Mouse (Mus musculus) kidney, postnatal 0 days (tissue): ENCODE data around the gene Cdk5r2. TPM values are rescaled to one million over a fixed set of nuclear protein-coding genes. Genes with fewer than 3 reads are reported as not detected.
A peak's percentile ranks its signal among the peaks of the same experiment; 100 is the strongest.

Experiments used
- ATAC-seq: fragments of 200-750 bp; cut with Nextera tagmentation; replicated peaks from 2 replicates; pipeline ENCODE4 v1.8.0; 2017; ENCODE audit warnings: low read depth, moderate number of reproducible peaks, moderate TSS enrichment, moderate library complexity; ENCODE audit not compliant: low FRiP score
- DNase-seq: peaks from one replicate; pipeline ENCODE4 v3.0.0-alpha.2; 2016; ENCODE audit warnings: low spot score
- H3K27ac ChIP-seq: fragments of 300-500 bp; sonication (generic); 2 replicates; pipeline ENCODE4 v1.5.1; 2014; ENCODE audit warnings: mild to moderate bottlenecking
- H3K27me3 ChIP-seq: fragments of 300-500 bp; sonication (generic); 2 replicates; pipeline ENCODE4 v1.6.1; 2014; ENCODE audit warnings: low read length, mixed read lengths; ENCODE audit not compliant: insufficient read depth
- H3K36me3 ChIP-seq: fragments of 300-500 bp; sonication (generic); 2 replicates; pipeline ENCODE4 v1.6.1; 2014; ENCODE audit warnings: low read length, mixed read lengths; ENCODE audit not compliant: insufficient read depth
- H3K4me1 ChIP-seq: fragments of 300-500 bp; sonication (generic); replicated peaks from 2 replicates; pipeline ENCODE4 v1.6.1; 2014; ENCODE audit warnings: antibody characterized with exemption, low read length, mixed read lengths; ENCODE audit not compliant: insufficient read depth
- H3K4me2 ChIP-seq: fragments of 300-500 bp; sonication (generic); 2 replicates; pipeline ENCODE4 v1.6.1; 2014; ENCODE audit warnings: mild to moderate bottlenecking, low read length, moderate library complexity, mixed read lengths
- H3K4me3 ChIP-seq: fragments of 300-500 bp; sonication (generic); replicated peaks from 2 replicates; pipeline ENCODE4 v1.5.1; 2014; ENCODE audit warnings: low read depth, low read length
- H3K9ac ChIP-seq: fragments of 300-500 bp; sonication (generic); 2 replicates; pipeline ENCODE4 v1.6.1; 2014; ENCODE audit warnings: low read depth, low read length
- H3K9me3 ChIP-seq: fragments of 300-500 bp; sonication (generic); replicated peaks from 2 replicates; pipeline ENCODE4 v1.6.1; 2016; ENCODE audit warnings: low read length, inconsistent platforms, mixed read lengths
- CTCF ChIP-seq: IDR thresholded peaks from 2 replicates; pipeline ENCODE4 v1.5.1; 2016; ENCODE audit warnings: antibody characterized with exemption, low read depth, mild to moderate bottlenecking, moderate library complexity
- WGBS: fragments of 180-500 bp; shearing (Covaris S2); extraction: QIAGEN DNeasy Blood & Tissue Kit; methylation state at CpG from one replicate; pipeline ENCODE4 v1.1.7; 2014; 5-methylcytosine and 5-hydroxymethylcytosine counted together
- polyA plus RNA-seq: library from polyadenylated mRNA; unstranded; fragments of >200 nt; fragmentation: Nextera tagmentation; extraction: Ambion mirVana; gene quantifications from 2 replicates; pipeline ENCODE4 v1.2.1, GENCODE M21; 2015

Gene Cdk5r2
- polyA plus RNA-seq, 1 experiment from 2014 or later: not detected

DNA sequence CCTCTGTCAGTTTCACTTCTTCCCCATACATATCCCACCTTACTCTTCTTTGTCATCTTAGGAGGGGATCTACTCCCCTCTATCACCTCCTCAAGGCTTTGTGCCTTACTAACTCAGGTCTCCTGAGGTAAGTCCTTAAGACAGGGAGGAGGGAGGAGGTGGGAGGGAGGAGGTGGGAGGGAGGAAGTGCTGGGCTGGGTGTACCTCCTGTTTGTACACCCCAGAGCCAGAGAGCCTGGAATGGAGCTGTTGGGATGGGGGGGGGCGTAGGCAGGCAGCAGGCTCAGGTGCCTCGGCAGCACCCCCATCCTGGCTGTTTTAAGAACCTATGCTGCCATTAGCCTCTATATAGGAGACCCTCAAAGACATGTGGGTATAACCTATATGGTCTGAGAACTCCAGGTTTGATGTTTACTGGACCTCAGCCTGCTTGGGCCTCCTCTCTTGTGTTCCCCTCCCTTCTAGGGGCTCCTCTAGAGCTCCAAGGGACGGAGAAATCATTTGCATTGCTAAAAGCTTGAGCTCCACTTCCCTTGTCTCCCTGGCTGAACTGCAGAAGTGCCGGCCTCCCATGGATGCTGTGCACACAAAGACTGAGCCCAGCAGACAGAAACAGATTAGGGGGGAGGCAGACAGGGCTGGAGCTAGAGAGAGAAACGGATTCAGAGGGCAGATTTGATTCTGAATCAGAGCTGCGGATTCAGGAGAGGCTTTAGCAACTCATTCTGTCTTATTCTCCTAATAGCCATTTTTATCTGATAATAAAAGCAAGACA, 3.5 kb upstream of the Cdk5r2 start:
- WGBS: 17% methylated on average over 6 of the region's 6 CpGs
- H3K4me1 ChIP-seq: peaks cover 6% of the 10 kb centered on the region
- ATAC-seq (no peak), DNase-seq (no peak)
- H3K4me3 ChIP-seq: no peak overlapping the region
- H3K27me3 ChIP-seq: peaks cover 33% of the 10 kb centered on the region
- H3K36me3 ChIP-seq: no peaks in the 10 kb centered on the region
- no peak overlapping the region for H3K27ac ChIP-seq
- H3K9ac ChIP-seq: no peak overlapping the region
- no peaks in the 10 kb centered on the region for H3K9me3 ChIP-seq
- H3K4me2 ChIP-seq: no peak overlapping the region
- no peak for TF ChIP-seq CTCF

GRCm38 (mm10) chr1:74855156-74855555, 422 bp downstream of the Cdk5r2 start:
- Histone ChIP-seq H3K27me3 (peaks cover 66% of the 10 kb centered on the region), H3K27ac (no peak overlapping the region), H3K4me1 (peaks cover 12% of the 10 kb centered on the region), H3K9ac (no peak overlapping the region), H3K36me3 (no peaks in the 10 kb centered on the region), H3K4me3 (peak overlapping the region; percentile 47), H3K9me3 (no peaks in the 10 kb centered on the region), H3K4me2 (peak overlapping the region; percentile 72)
- DNase-seq: no peak
- no peak for ATAC-seq
- WGBS: under 1% methylated on average over 48 of the region's 48 CpGs
- no peak for TF ChIP-seq CTCF

DNA sequence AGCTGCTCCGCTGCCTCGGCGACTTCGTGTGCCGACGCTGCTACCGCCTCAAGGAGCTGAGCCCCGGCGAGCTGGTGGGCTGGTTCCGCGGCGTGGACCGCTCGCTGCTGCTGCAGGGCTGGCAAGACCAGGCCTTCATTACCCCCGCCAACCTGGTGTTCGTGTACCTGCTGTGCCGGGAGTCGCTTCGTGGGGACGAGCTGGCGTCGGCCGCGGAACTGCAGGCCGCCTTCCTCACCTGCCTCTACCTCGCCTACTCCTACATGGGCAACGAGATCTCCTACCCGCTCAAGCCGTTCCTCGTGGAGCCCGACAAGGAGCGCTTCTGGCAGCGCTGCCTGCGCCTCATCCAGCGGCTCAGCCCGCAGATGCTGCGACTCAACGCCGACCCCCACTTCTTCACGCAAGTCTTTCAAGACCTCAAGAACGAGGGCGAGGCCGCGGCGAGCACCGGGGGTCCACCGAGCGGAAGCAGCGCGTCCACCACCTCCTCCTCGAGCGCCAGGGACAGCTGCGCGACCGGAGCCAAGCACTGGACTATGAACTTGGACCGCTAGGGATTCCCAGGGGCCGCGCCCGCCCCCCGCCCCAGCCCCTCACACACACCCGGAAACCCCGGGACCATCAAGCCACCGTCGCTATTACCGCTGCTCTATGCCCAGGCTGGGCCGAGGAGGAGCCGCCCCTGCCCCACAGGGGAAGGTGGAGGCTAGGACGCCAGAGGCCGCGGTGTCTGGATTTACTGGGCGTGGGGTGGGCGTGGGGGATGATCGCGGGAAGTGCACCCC, 1.1 kb downstream of the Cdk5r2 start:
- DNase-seq: no peak
- WGBS: under 1% methylated on average over 66 of the region's 74 CpGs

DNA sequence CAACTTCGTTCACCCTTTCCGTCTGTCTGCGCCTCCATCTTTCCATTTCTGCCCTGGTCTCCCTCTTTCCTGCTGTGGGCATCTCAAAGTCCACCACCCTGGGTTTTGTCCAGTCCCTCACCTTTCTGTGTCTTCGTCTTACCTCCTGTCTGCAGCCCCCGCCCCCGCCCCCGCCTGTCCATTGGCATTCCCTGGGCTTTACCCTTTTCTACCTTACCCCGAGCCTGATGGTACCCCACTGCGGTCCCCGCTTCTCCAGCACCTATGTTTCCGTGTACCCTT, 1.6 kb downstream of the Cdk5r2 start:
- H3K27ac ChIP-seq: no peak overlapping the region
- 3% methylated on average over 11 of the region's 11 CpGs for WGBS
- DNase-seq (no peak), ATAC-seq (no peak)
- TF ChIP-seq CTCF: no peak
- no peak overlapping the region for H3K4me2 ChIP-seq
- H3K4me3 ChIP-seq: no peak overlapping the region
- H3K4me1 ChIP-seq: peaks cover 12% of the 10 kb centered on the region
- no peak overlapping the region for H3K9ac ChIP-seq
- H3K36me3 ChIP-seq: no peaks in the 10 kb centered on the region
- H3K9me3 ChIP-seq: no peaks in the 10 kb centered on the region
- H3K27me3 ChIP-seq: peaks cover 56% of the 10 kb centered on the region

More for the DNA sequence above, 1.1 kb downstream of the Cdk5r2 start:
- H3K36me3 ChIP-seq: no peaks in the 10 kb centered on the region
- H3K4me2 ChIP-seq: peak overlapping the region; percentile 72
- peaks cover 12% of the 10 kb centered on the region for H3K4me1 ChIP-seq
- peaks cover 60% of the 10 kb centered on the region for H3K27me3 ChIP-seq
- no peak for TF ChIP-seq CTCF
- peak overlapping the region; percentile 47 for H3K4me3 ChIP-seq
- H3K9ac ChIP-seq: no peak overlapping the region
- H3K9me3 ChIP-seq: no peaks in the 10 kb centered on the region
- H3K27ac ChIP-seq: no peak overlapping the region
- ATAC-seq: no peak

GRCm38 (mm10) chr1:74856791-74857190, 2.1 kb downstream of the Cdk5r2 start:
- H3K4me1 ChIP-seq: peaks cover 12% of the 10 kb centered on the region
- ATAC-seq (no peak), DNase-seq (no peak)
- H3K9ac ChIP-seq: no peak overlapping the region
- H3K4me3 ChIP-seq: no peak overlapping the region
- H3K4me2 ChIP-seq: no peak overlapping the region
- H3K36me3 ChIP-seq: no peaks in the 10 kb centered on the region
- no peaks in the 10 kb centered on the region for H3K9me3 ChIP-seq
- peaks cover 52% of the 10 kb centered on the region for H3K27me3 ChIP-seq
- TF ChIP-seq CTCF: no peak
- H3K27ac ChIP-seq: no peak overlapping the region
- 2% methylated on average over 7 of the region's 7 CpGs for WGBS

DNA sequence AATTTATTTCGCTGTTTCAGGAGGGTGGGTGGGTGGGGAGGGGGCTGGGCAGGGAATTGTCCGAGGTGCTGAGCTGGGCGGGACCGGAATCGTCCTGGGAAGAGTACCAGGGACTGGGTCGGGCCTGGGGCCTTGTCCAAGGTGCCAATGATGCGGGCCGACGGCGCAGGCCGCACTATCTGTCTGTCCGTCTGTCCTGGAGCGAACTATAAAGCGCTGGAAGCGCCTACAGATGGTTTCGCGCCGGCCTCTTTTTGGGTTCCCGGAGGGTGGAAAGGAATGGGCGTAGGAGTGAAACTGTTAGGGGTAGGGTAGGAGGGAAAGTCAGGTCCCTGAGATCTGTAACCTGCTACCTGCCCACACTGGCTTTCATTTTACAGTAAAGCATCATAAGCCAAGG, 2.5 kb downstream of the Cdk5r2 start:
- Histone ChIP-seq H3K36me3 (no peaks in the 10 kb centered on the region), H3K4me1 (peaks cover 12% of the 10 kb centered on the region), H3K27me3 (peaks cover 51% of the 10 kb centered on the region), H3K4me3 (0 out of 2 replicates have a peak overlapping the region, but pooled peaks have one; percentile 1), H3K9ac (no peak overlapping the region), H3K9me3 (no peaks in the 10 kb centered on the region), H3K27ac (no peak overlapping the region), H3K4me2 (no peak overlapping the region)
- WGBS: 2% methylated on average over 20 of the region's 20 CpGs
- no peak for DNase-seq
- no peak for TF ChIP-seq CTCF
- ATAC-seq: no peak
